Mouse (Mus musculus): ENCODE measurements around the gene Fbxw7.

DNA sequence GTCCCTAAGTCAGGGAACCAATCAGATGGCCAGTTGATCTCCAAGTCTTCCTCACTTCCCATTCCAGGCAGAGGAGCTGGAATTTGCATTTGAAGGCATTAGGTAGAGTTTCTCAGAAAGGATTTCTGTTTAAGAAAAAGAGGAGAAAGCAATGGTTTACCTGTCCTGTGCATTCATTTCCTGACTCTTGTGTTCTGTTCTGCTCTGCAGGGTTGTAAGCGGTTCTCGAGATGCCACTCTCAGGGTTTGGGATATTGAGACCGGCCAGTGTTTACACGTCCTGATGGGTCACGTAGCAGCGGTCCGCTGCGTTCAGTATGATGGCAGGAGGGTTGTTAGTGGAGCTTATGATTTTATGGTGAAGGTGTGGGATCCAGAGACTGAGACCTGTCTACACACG, 159.1 kb downstream of the Fbxw7 start:
- TF ChIP-seq POLR2A (IDR thresholded peaks at IDR 0.05; ENCODE audit: borderline replicate concordance, extremely low read depth, insufficient read depth, insufficient read length, poor library complexity, severe bottlenecking) (no peak), CTCF (IDR thresholded peaks at IDR 0.05; ENCODE audit: borderline replicate concordance, extremely low read depth, insufficient read depth, insufficient read length) (no peak)
